Mouse (Mus musculus): Measurements from ENCODE around the gene Wdr64.

Wdr64 gene

GRCm38 (mm10) chr1:175698293-175698692 lies at the start of gene Wdr64:
Wdr64 (plus strand) TSS chr1:175698593.
- no peak for DNase-seq (ENCODE audit: low read depth, low spot score)

- DNase-seq (ENCODE audit: low read depth, low spot score): no peak
These were observed 49.8 kb upstream of the Wdr64 start for GRCm38 (mm10) chr1:175648615-175649014.

- DNase-seq (ENCODE audit: low read depth, low spot score): no peak
These were observed 38.5 kb upstream of the Wdr64 start for GRCm38 (mm10) chr1:175659900-175660299.

GRCm38 (mm10) chr1:175668666-175669405 lies 29.6 kb upstream of the Wdr64 start:
- DNase-seq (ENCODE audit: low read depth, low spot score): no peak

DNA sequence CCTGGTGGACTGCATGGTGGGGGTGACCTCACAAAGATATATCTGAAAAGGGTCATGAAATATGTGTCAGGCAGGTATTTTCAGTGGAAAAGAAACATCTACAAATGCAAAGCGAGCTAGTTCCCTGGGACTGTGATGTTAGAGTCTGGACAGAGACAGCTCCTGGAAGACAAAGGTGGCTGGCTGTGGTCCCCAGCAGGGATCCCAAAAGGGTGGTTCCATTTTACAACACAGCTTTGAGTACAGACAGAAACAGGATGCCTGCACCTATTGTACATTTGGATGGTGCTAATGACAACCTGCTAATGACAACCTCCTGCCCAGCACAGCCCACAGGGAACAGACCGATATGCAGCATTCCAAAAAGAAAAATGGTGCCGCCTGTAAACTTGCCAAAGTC lies 28.9 kb upstream of the Wdr64 start:
- DNase-seq (ENCODE audit: low read depth, low spot score): no peak

DNA sequence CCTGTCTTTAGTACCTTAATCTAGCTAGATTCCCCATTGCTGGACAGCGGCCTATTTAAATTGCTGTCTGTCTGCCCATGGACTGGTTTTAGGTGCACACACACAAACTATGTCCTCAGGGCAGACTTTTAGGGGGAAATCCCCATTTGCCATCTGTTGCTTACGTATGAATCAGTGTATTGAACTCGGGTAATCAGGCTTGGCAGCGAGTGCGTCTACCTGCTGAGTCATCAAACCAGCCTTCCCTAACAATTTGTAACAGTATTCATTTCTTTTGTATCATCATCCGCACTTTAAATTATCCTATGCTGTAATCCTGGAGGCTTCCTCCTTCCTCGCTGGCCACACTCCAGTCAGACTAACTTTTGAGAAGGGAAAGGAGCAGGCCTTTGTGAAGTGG lies 28.4 kb upstream of the Wdr64 start:
- DNase-seq (ENCODE audit: low read depth, low spot score): no peak

DNA sequence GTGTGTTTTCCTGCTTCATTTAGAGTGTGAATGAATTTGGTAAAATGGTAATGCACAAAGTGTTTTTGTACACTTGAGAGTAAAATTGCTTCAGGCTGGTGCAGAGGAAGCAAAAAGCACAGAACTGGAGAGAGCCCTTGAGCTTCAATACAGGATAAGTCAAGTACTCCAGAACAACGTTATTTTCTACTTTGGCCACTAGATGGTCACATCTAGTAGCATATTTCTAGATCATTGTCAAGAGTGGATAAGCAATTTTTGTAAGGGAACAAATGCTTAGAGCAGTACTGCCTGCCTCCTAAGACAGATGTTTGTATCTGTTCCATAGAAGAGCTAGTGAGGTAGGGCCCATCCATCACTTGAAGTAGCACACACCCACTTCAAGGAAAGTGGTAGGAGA lies 26.8 kb upstream of the Wdr64 start:
- DNase-seq (ENCODE audit: low read depth, low spot score): no peak

- DNase-seq (ENCODE audit: low read depth, low spot score): no peak
These were observed 24.6 kb upstream of the Wdr64 start for GRCm38 (mm10) chr1:175673563-175674325.

DNA sequence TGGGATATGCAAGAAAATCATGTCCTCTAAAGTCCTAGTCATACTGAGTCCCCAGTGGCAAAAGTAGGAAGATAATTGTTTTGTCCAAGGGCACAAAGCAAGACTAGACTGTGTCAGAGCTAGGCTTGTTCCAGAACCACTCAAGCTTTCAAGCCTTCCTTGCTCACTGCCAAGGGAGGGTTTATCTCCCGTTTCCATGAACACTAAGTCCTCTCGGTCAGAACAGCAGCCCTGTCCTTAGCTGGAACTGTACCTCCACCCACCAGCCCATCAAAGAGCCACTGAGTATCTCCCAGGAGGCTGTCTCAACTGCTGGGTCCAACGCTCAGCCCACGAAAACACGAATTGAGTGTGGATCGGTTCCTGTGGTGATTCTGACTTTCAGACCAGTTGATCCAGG lies 23.3 kb upstream of the Wdr64 start:
- no peak for DNase-seq (ENCODE audit: low read depth, low spot score)

- DNase-seq (ENCODE audit: low read depth, low spot score): no peak
These were observed 20.9 kb upstream of the Wdr64 start for GRCm38 (mm10) chr1:175677459-175677858.

- no peak for DNase-seq (ENCODE audit: low read depth, low spot score)
These were observed 17.4 kb upstream of the Wdr64 start for GRCm38 (mm10) chr1:175680995-175681394.

DNA sequence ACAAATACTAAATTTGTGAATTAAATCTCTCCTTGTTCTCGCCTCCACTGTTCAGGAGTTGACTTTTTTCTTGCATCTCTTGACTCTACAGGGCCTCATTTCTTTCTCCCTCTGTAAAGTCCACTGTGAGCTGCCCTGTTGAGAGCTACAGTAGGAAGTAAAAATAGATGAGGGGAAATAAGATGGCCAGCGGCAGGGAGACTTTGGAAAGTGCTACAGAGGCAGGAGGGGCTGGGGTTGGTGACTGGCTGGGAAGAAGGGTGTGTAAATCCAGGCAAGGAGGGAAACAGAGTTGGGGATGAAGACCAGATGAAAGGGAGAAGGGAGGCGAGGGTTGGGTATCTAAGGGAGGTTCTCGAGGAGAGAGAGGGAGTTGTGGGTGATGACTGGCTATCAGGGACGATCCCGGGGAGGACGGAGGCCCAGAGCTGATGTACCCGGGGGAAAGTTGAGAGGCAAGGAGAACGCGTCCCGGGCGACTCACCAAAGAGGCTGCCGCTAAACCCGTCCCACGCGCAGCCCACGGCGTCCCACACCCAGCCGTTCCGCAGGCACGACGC lies 6.6 kb upstream of the Wdr64 start:
- no peak for DNase-seq (ENCODE audit: low read depth, low spot score)

- DNase-seq (ENCODE audit: low read depth, low spot score): peak; percentile 98
These were observed 6.0 kb upstream of the Wdr64 start, which contains the start of the genes Opn3 and Chml for GRCm38 (mm10) chr1:175692246-175692996. Opn3 (minus strand) TSS chr1:175692776. Chml (minus strand) TSS chr1:175692901.

DNA sequence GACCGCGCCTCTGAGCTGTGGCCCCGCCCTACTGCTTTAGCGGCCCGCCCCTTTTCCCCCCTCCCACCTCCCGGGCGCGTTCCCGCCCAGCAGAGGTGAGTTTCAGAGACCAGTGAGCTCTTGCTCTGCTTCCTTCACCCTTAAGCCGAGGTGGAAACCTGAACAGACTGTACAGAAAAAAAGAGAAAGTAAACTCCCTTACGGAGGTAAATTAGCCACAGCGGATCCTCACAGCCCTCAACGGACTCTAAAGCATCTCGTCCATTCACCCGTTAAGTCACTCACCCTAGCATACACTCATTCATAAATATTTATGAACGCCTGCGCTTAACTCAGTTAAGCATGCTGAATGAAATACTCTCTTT lies 5.4 kb upstream of the Wdr64 start:
- DNase-seq (ENCODE audit: low read depth, low spot score): no peak

DNA sequence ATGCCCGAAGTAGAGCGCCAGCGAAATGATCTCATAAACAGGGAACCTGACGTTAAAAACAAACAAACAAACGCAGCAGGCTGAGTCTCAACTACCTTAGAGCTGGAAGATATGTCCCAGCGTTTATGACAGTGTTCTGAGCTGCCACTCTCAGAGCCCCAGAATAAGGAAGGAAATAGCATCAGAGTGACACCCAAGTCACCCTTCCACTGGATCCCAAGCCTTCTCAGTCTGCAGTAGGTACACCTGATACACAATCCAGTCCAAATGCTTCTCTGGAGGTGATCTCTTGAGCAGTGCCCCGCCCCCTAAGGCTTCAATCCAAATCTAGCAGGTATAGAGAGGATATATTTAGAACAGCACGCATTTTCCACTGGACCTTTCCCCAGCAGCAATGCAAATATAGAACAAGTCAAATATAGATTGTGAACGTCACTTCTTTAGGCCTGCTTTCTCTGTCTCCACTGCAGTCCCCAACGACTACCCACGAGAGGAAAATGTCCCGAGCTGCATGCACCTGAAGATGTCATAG lies 4.9 kb upstream of the Wdr64 start:
- no peak for DNase-seq (ENCODE audit: low read depth, low spot score)

DNA sequence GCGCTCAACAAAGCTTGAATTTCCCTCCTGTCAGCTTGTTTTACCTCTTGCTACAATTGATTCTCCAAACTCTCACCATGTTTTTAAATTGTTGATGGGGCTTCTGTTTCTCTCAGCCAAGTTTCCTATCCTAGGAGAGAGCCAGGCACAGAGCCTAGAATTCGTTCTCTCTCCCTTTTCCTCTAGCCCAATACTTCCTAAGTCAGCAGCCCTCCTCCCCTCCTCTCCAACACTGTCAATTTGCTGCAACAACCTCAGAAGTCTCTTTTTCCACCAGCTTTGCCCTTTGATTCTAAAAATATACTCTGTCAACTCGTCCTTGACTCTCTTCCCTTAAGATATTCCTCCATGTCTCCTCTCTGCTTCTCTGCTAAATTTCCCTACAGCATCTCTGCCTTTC lies 982 bp downstream of the Wdr64 start:
- DNase-seq (ENCODE audit: low read depth, low spot score): no peak

DNA sequence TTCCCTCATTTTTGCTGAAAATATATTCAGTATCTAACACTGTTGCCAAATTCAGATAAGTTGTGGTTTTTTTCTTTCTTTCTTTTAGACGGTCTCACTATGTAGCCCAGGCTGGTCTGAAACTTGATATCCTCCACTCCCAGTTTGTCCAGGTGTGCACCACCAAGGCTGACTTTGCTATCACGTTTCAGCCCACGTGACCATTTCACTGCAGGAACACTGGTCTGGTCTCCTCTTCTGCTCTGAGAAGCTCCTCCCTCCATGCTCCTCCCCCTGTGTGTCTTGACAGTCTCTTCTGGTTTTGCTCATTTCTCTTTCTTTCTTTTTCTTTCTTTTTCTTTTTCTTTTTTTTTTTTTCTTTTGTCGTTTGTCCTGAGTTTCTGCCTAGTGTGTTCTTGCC lies 1.4 kb downstream of the Wdr64 start:
- DNase-seq (ENCODE audit: low read depth, low spot score): no peak

GRCm38 (mm10) chr1:175701145-175701544 lies 2.8 kb downstream of the Wdr64 start:
- no peak for DNase-seq (ENCODE audit: low read depth, low spot score)

- DNase-seq (ENCODE audit: low read depth, low spot score): no peak
These were observed 9.2 kb downstream of the Wdr64 start for GRCm38 (mm10) chr1:175707599-175707998.

DNA sequence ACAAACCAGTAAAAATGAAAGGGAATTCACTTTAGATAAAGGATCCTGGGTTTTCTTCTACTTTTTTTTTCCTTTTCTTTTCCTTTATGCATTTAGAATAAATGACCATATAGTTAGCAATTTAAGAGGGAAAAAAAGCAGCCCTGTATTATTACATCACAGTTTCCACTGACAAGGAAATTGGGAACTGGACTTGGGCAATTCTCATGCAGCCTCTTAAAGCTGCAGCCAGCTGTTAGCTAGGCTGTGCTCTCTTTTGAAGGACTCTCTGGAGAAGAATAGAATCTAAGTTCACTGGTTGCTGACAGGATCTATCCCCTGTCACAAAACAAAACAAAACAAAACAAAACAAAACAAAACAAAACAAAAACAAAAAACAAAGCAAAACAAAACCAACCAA lies 9.6 kb downstream of the Wdr64 start:
- no peak for DNase-seq (ENCODE audit: low read depth, low spot score)

DNA sequence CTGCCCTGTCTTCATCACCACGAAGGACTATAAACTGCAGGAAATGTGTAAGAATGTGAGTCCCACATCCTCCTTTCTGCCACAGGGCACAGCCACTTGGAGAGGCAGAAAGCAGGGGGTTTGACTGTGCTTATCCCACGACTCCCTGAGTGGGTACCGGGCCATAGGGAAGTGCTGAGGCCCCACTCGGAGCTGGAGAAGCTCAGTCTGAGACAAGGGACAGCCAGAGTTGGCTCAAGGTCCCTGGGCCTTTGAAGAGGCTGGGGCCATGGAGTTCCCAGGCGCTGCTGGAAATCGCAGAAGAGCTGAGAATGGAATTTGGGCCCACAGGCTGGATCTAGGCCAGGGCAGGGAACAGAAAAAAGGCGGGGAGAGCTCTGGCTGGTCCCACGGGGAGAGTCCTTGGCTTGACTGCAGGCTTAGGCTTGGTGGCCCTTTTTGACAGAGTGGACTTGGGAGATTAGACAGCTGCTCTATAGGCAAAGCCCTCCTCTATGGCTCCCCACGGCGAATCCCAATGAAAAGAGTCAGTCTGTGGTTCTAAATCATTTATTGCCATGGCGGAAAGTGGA lies 14.0 kb downstream of the Wdr64 start:
- DNase-seq (ENCODE audit: low read depth, low spot score): no peak
